Comparison of ENCODE assay signal across 29 mouse cellular contexts in genomic region chr19:10821319-10821718, GRCm38 (mm10). TPM values are rescaled to one million over a fixed set of nuclear protein-coding genes. Genes with fewer than 3 reads are reported as not detected.
DNase-seq lines count a peak whose midpoint lies in the region; ATAC-seq lines count a peak whose summit lies in the region.
"Had no signal": no experiment of that assay in that cellular context is flagged by ENCODE, and none has a peak within 500 bp of the region (broad histone marks: within the 10 kb centered on the region; RNA-seq: fewer than 3 reads in every experiment).

No protein-coding gene starts in this region.

- no peaks in the 10 kb centered on the region for H3K36me3 ChIP-seq in megakaryocyte, embryonic 14.5 days (replicated peaks; ENCODE audit: low read length)
- H3K36me3 ChIP-seq in forebrain, embryonic 14.5 days (ENCODE audit: control insufficient read depth, insufficient read depth, low read length) = no peaks in the 10 kb centered on the region
- no peaks in the 10 kb centered on the region for H3K36me3 ChIP-seq in hindbrain, embryonic 11.5 days (ENCODE audit: control insufficient read depth, insufficient read depth, low read length)
- H3K36me3 ChIP-seq: embryonic facial prominence, embryonic 12.5 days; embryonic facial prominence, embryonic 15.5 days; forebrain, embryonic 15.5 days; heart, embryonic 10.5 days; heart, embryonic 13.5 days; hindbrain, embryonic 12.5 days; hindbrain, embryonic 15.5 days had no signal

- no peak overlapping the region for H3K27ac ChIP-seq in forebrain, embryonic 14.5 days (ENCODE audit: low read depth, low read length)
- H3K27ac ChIP-seq in hindbrain, embryonic 11.5 days (ENCODE audit: low read depth, low read length) = no peak overlapping the region
- H3K27ac ChIP-seq: embryonic facial prominence, embryonic 12.5 days; embryonic facial prominence, embryonic 15.5 days; forebrain, embryonic 15.5 days; heart, embryonic 10.5 days; heart, embryonic 13.5 days; hindbrain, embryonic 12.5 days; hindbrain, embryonic 15.5 days had no signal

- no peak for ATAC-seq in megakaryocyte, adult 5-6 weeks (ENCODE audit: poor library complexity, severe bottlenecking)
- ATAC-seq in forebrain, embryonic 14.5 days = no peak
- ATAC-seq in hindbrain, embryonic 11.5 days (ENCODE audit: low FRiP score) = no peak
- ATAC-seq: forebrain, embryonic 15.5 days; intestine, embryonic 16.5 days had no signal

- peaks cover 34% of the 10 kb centered on the region for H3K27me3 ChIP-seq in megakaryocyte, embryonic 14.5 days (replicated peaks)
- no peaks in the 10 kb centered on the region for H3K27me3 ChIP-seq in forebrain, embryonic 14.5 days (replicated peaks; ENCODE audit: control insufficient read depth, insufficient read depth, low read length)
- no peaks in the 10 kb centered on the region for H3K27me3 ChIP-seq in hindbrain, embryonic 11.5 days (ENCODE audit: control insufficient read depth, insufficient read depth, low read length)
- H3K27me3 ChIP-seq: CH12.LX; embryonic facial prominence, embryonic 12.5 days; embryonic facial prominence, embryonic 15.5 days; forebrain, embryonic 15.5 days; heart, embryonic 13.5 days; hindbrain, embryonic 12.5 days; hindbrain, embryonic 15.5 days had no signal

- peak; percentile 39 for DNase-seq in ZHBTc4 (ENCODE audit: low read depth, low spot score)
- peak; percentile 67 for DNase-seq in induced T-regulatory cell, adult 2 months (ENCODE audit: low read depth)
- DNase-seq in forebrain, embryonic 14.5 days (ENCODE audit: low spot score) = no peak
- DNase-seq in cerebellum, postnatal 14 days = no peak
- no peak for DNase-seq in left cerebral cortex, adult 9 months (ENCODE audit: low spot score in 2 of 2)
- no peak for DNase-seq in hindbrain, embryonic 11.5 days (ENCODE audit: low spot score)
- DNase-seq: adrenal gland, adult 8-10 months; adrenal gland, postnatal 25 days; cerebellum, adult 11-12 months; cerebellum, adult 8-10 months; cerebellum, postnatal 10 days; gastrocnemius, postnatal 25 days; heart, adult 18-20 months; heart, postnatal 14 days; heart, postnatal 4 days had no signal

- H3K9ac ChIP-seq in forebrain, embryonic 14.5 days (ENCODE audit: low read length) = no peak overlapping the region
- H3K9ac ChIP-seq in hindbrain, embryonic 11.5 days (ENCODE audit: low read depth, low read length) = no peak overlapping the region
- H3K9ac ChIP-seq: embryonic facial prominence, embryonic 12.5 days; embryonic facial prominence, embryonic 15.5 days; forebrain, embryonic 15.5 days; heart, embryonic 13.5 days; hindbrain, embryonic 12.5 days; hindbrain, embryonic 15.5 days had no signal

- peaks cover 4% of the 10 kb centered on the region for H3K4me1 ChIP-seq in megakaryocyte, embryonic 14.5 days
- H3K4me1 ChIP-seq in forebrain, embryonic 14.5 days (ENCODE audit: control insufficient read depth, insufficient read depth, low read length) = no peaks in the 10 kb centered on the region
- no peaks in the 10 kb centered on the region; the same call in 1 of the 2 replicates for H3K4me1 ChIP-seq in hindbrain, embryonic 11.5 days (replicated peaks; ENCODE audit: control insufficient read depth, insufficient read depth, low read length)
- H3K4me1 ChIP-seq: embryonic facial prominence, embryonic 12.5 days; forebrain, embryonic 15.5 days; hindbrain, embryonic 12.5 days; hindbrain, embryonic 15.5 days had no signal

- H3K4me3 ChIP-seq in megakaryocyte, embryonic 14.5 days (replicated peaks) = peak overlapping the region; percentile 38
- H3K4me3 ChIP-seq in forebrain, embryonic 14.5 days (ENCODE audit: low read depth, low read length) = no peak overlapping the region
- no peak overlapping the region for H3K4me3 ChIP-seq in hindbrain, embryonic 11.5 days (ENCODE audit: low read depth, low read length)
- H3K4me3 ChIP-seq: embryonic facial prominence, embryonic 12.5 days; embryonic facial prominence, embryonic 15.5 days; forebrain, embryonic 15.5 days; heart, embryonic 10.5 days; heart, embryonic 13.5 days; hindbrain, embryonic 12.5 days; hindbrain, embryonic 15.5 days had no signal

- H3K9me3 ChIP-seq in megakaryocyte, embryonic 14.5 days = no peaks in the 10 kb centered on the region
- no peaks in the 10 kb centered on the region for H3K9me3 ChIP-seq in forebrain, embryonic 14.5 days (replicated peaks; ENCODE audit: control insufficient read depth, low read length)
- H3K9me3 ChIP-seq in hindbrain, embryonic 11.5 days (ENCODE audit: control insufficient read depth, low read length) = no peaks in the 10 kb centered on the region
- H3K9me3 ChIP-seq: embryonic facial prominence, embryonic 12.5 days; embryonic facial prominence, embryonic 15.5 days; forebrain, embryonic 15.5 days; heart, embryonic 10.5 days; heart, embryonic 13.5 days; hindbrain, embryonic 12.5 days; hindbrain, embryonic 15.5 days had no signal

- no peak overlapping the region for H3K4me2 ChIP-seq in forebrain, embryonic 14.5 days (ENCODE audit: low read length)
- no peak overlapping the region for H3K4me2 ChIP-seq in hindbrain, embryonic 11.5 days (replicated peaks; ENCODE audit: low read depth, low read length)
- H3K4me2 ChIP-seq: embryonic facial prominence, embryonic 12.5 days; embryonic facial prominence, embryonic 15.5 days; forebrain, embryonic 15.5 days; heart, embryonic 13.5 days; hindbrain, embryonic 12.5 days; hindbrain, embryonic 15.5 days had no signal

- 69% methylated on average over 7 of the region's 7 CpGs for WGBS in forebrain, embryonic 14.5 days
- 54% methylated on average over 7 of the region's 7 CpGs for WGBS in hindbrain, embryonic 11.5 days

RNA-seq across cellular contexts. Expression of gene Cd6, which starts 8.5 kb away (rescaled TPM):
- polyA plus RNA-seq in megakaryocyte, embryonic 14.5 days (2012; ENCODE audit: insufficient read depth, low replicate concordance) = not detected in 2 replicates
- total RNA-seq in megakaryocyte, adult 5-6 weeks (2015) = 1.0 TPM in 1 of 2 replicates, not detected in the other
- total RNA-seq in megakaryocyte, adult 5-6 weeks (2017) = 0.26 and 0.37 TPM in 2 replicates
- polyA plus RNA-seq in forebrain, embryonic 14.5 days (2014; fragmentation: Nextera tagmentation; extraction: Ambion mirVana) = not detected in 2 replicates
- polyA plus RNA-seq in hindbrain, embryonic 11.5 days (2014; fragmentation: Nextera tagmentation; extraction: Ambion mirVana) = not detected in 2 replicates
- total RNA-seq: adrenal gland, postnatal 25 days; gastrocnemius, adult 8-10 months had no signal
- polyA plus RNA-seq: brain, embryonic 14.5 days; embryonic facial prominence, embryonic 12.5 days; embryonic facial prominence, embryonic 15.5 days; forebrain, embryonic 11.5 days; forebrain, embryonic 15.5 days; heart, embryonic 10.5 days; hindbrain, embryonic 12.5 days had no signal

RNA-seq across cellular contexts. Expression of gene Slc15a3, which starts 18.2 kb away (rescaled TPM):
- polyA plus RNA-seq in megakaryocyte, embryonic 14.5 days (2012; ENCODE audit: insufficient read depth, low replicate concordance) = 13.1 and 29.4 TPM in 2 replicates
- 31.4 and 31.6 TPM in 2 replicates for total RNA-seq in megakaryocyte, adult 5-6 weeks (2015)
- total RNA-seq in megakaryocyte, adult 5-6 weeks (2017) = 18.0 and 20.2 TPM in 2 replicates
- 0.34 and 0.49 TPM in 2 replicates for polyA plus RNA-seq in forebrain, embryonic 14.5 days (2014; fragmentation: Nextera tagmentation; extraction: Ambion mirVana)
- polyA plus RNA-seq in hindbrain, embryonic 11.5 days (2014; fragmentation: Nextera tagmentation; extraction: Ambion mirVana) = 0.13 and 0.37 TPM in 2 replicates

RNA-seq across cellular contexts. Expression of gene Tmem132a, which starts 48.4 kb away (rescaled TPM):
- 1.0 and 2.9 TPM in 2 replicates for polyA plus RNA-seq in megakaryocyte, embryonic 14.5 days (2012; ENCODE audit: insufficient read depth, low replicate concordance)
- 0.11 and 0.21 TPM in 2 replicates for total RNA-seq in megakaryocyte, adult 5-6 weeks (2015)
- 0.33 and 0.70 TPM in 2 replicates for total RNA-seq in megakaryocyte, adult 5-6 weeks (2017)
- polyA plus RNA-seq in forebrain, embryonic 14.5 days (2014; fragmentation: Nextera tagmentation; extraction: Ambion mirVana) = 106 and 149 TPM in 2 replicates
- polyA plus RNA-seq in hindbrain, embryonic 11.5 days (2014; fragmentation: Nextera tagmentation; extraction: Ambion mirVana) = 56.2 and 61.3 TPM in 2 replicates

Comparison
In these comparisons a context has a peak if more than half of its experiments do, and no peak if none do; other contexts are left out.
1. DNase-seq: peak in ZHBTc4 (single experiment) and induced T-regulatory cell, adult 2 months (single experiment); none in forebrain, embryonic 14.5 days (single experiment), cerebellum, postnatal 14 days (0 of 2), left cerebral cortex, adult 9 months (0 of 2) and hindbrain, embryonic 11.5 days (single experiment).
2. RNA of gene Tmem132a, which starts 48.4 kb away (polyA plus RNA-seq): 106 to 149 TPM in forebrain, embryonic 14.5 days and 56.2 to 61.3 TPM in hindbrain, embryonic 11.5 days; 1.0 to 2.9 TPM in megakaryocyte, embryonic 14.5 days; every median in the first group is over 10 times any median in the second.